Mouse (Mus musculus): ENCODE data around the gene Klk15.
"Not testable (repeated sequence)": the region's sequence is repeated elsewhere in the genome, so short reads cannot be mapped to it uniquely, and the experiment has no call there.

The Klk15 gene

DNA sequence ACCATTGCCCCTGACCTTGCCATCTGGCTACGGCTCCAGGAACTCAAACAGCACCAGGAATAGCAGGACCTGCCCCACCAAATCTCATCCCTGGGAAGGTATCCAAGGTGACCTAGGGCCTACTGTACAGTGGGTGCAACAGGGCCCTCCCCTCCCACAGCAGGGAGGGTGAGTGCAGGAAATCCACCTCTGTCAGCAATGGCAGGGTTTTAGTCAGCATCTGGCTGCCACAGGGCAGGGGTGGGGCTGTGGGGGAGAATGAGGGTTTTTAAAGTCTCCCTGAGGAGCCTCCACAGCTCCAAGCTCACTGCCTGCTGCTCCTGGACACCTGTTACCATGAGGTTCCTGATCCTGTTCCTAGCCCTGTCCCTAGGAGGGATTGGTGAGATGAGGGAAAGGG is 42.2 kb downstream of the Klk15 start, which contains the start of gene Klk1b9:
Klk1b9 (plus strand) TSS at position 301 of the 400 bp plus-strand sequence.
- not testable (repeated sequence) for DNase-seq (ENCODE audit: low read depth, low spot score)

DNA sequence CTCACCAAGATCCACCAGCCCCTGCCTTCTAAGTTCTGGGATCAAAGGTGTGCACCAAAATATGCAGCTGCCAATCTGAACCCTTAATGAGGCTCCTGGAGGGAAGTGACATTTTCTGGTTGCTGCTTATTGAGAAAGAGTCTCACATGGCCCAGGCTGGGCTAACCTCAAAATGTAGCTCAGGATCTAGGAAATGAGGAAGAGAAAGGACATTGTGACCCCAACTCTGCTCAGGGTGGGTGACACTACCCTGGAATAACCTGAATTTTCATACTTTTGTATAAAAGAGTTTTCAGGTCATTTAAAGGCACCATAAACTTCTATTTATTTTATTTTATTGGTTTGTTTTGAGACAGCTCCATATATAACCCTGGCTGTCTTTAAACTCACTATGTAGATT is 52.1 kb downstream of the Klk15 start:
- DNase-seq (ENCODE audit: low read depth, low spot score), result no peak
